Mouse (Mus musculus) heart, postnatal 25 days (tissue): ENCODE measurements around the gene R3hcc1l. TPM values are rescaled to one million over a fixed set of nuclear protein-coding genes. Genes with fewer than 3 reads are reported as not detected.

Experiments used
- DNase-seq: peaks from one replicate; pipeline ENCODE4 v3.0.0; 2022; ENCODE audit warnings: low spot score
- intact Hi-C: fragments of 180-260 bp; cut with DNase I; formaldehyde crosslinking; loops from one replicate; pipeline ENCODE4 v1.15.1; 2025
- total RNA-seq, 2 experiments: library from RNA; stranded (reverse); gene quantifications; 2 replicates each; pipeline ENCODE4 v1.2.3; 2021

R3hcc1l gene
- 10 to 100 TPM; 20.8 to 23.3 TPM for total RNA-seq

DNA sequence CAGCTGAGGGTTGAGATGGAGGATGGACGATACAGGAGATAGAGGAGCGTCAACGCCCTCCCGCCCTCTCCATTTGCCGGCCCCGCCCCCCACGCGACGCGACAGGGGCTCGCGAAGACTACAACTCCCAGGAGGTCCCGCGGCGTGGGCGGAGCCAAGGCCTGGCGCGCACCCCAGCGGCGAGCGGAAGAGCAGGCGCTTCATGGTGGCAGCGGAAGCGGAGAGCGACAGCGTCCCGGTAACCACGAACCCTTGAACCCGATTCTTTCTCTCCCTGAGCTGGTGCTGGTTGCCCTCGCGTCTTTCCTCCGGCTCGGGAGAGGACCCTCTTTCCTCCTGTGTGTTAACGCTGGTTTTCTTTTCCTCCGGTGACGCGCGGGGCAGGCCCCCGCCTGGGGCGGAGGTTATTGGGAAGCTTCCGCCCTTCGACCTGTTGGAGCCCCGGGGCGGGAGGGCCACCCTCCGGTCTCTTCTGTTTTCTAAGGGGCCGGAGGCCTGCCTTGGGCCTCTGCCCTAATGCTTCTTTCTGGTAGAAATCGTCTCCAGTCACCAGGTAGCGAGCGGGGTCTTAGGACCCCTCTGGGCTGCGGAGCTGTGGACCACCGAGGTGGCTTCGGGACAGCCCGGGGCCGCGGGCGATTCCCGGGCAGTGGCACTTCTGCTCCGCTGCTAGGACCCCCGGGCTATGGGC lies at the start of gene R3hcc1l:
Gene R3hcc1l (plus strand): TSS at position 140 of the 691 bp plus-strand sequence.
- intact Hi-C loops, result loop anchor here (5.0 kb wide), 1 partner anchor 224 kb away; no protein-coding TSS in a partner anchor

DNA sequence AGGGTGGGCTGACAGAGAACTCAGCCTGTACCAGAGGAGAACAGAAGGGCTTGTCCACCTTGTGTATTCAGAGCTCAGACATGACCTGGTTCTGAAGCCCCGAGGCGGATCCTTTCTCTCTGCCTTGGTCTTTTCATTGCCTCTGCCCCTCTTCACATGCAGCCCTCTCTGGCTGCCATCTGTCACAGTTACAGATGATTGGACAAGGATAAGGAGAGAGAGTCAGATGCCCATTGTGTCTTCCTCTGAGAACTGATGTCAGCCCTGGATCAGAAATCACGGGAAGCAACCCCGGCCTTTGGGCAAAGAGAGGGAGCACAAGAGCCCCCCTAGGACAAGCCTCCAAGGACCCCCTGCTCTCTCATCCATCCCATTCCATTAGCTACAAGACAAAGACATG lies 47.0 kb upstream of the R3hcc1l start:
- intact Hi-C loops, result no loop called here
- no peak for DNase-seq

More for the DNA sequence above, at the start of gene R3hcc1l:
- DNase-seq, result peak; percentile 91

DNA sequence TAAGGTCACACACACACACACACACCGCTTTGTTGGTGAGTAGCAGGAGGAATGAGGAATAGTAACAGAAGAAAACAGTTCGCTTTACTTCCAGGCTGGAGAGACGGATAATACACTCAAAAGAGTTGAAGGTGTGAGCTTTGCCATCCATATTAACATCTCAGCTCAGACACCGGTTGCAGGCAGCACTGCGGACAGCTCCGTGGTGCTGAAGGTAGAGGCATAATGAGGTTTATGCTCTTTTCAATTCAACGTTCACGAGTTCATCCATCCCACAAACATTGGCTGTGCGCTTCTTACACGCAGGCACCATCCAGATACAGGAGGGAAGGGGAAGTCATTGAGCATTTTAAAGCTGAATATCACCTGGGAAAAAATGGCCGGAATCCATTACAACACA lies 45.7 kb upstream of the R3hcc1l start:
- no peak for DNase-seq
- intact Hi-C loops, result no loop called here

DNA sequence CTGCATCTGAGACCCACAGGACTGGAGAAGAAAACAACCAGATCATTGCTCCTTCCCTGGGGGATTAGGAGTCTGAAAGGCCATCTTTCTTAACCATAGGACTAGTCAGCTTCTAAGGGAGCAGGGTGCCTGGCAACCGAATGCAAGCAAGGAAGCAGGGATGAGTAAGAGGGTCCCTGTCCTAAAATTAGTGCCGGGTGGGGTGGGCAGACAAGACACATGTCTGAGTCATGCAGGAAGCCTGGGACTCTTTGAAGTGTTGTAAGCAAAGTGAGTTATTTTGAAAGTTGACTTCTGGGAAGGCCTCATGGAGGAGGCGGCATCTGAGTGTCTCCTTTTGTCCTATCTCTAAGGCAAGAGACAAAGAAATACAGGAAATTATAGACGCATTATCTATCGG lies 40.8 kb upstream of the R3hcc1l start:
- intact Hi-C loops, result no loop called here
- no peak for DNase-seq

DNA sequence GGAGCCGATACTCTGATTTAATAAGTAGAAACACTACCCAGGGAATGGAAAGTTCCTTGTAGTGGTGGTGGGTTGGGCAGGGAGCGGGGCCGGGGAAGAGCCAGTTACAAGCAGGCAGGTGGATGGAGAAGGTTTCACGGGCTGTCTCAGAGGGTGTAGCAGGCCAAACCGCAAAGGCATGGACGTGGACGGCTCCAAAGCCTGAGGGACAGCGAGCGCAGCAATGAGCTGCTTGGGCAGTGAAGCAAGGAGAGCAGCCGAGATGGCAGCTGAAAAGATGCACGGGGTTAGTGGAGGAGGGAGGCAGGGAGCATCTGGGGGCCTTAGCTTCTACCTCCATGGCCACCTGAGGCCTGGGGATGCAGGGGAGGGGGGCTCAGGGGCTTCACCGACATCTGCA lies 40.3 kb upstream of the R3hcc1l start:
- intact Hi-C loops, result no loop called here

DNA sequence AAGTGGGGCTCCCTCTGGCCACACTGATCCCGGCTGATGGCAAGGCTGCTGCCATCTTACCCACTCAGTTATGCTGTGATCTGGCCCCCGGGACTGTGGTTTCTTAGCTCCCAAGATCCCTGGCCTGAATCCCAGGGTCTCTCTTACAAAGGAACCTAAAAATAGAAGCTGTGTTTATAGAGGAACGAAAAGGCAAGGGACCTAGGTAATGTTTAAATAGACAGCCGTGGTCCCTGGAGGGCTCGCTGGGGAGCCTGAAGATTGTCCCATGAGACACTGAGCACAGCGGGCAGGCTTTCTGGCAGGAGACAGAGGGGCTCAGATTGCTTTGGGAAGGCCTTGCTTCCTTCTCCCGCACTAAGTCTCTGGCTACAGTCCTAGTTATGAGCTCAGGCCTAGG lies 33.1 kb upstream of the R3hcc1l start:
- DNase-seq, result no peak
- intact Hi-C loops, result no loop called here

More for the DNA sequence above, 40.3 kb upstream of the R3hcc1l start:
- no peak for DNase-seq

DNA sequence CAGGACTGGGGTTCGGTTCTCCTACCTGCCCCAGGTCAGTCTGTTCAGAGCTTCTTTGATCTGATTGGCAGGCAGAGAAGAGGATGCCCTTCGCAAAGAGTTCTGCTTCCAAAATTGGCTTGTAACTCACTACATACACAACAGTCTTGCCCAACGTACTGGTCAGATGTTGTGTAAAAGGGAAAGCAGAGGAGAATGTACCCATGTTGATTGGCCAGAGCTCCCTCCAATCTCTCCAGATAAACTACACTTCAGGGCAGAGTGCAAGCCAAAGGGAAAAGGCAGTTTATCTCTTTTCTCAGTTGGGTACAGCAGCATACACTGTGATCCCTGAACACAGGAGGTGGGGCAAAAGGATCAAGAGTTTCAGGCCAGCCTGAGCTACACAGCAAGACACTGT lies 31.3 kb upstream of the R3hcc1l start:
- DNase-seq, result no peak
- intact Hi-C loops, result no loop called here

DNA sequence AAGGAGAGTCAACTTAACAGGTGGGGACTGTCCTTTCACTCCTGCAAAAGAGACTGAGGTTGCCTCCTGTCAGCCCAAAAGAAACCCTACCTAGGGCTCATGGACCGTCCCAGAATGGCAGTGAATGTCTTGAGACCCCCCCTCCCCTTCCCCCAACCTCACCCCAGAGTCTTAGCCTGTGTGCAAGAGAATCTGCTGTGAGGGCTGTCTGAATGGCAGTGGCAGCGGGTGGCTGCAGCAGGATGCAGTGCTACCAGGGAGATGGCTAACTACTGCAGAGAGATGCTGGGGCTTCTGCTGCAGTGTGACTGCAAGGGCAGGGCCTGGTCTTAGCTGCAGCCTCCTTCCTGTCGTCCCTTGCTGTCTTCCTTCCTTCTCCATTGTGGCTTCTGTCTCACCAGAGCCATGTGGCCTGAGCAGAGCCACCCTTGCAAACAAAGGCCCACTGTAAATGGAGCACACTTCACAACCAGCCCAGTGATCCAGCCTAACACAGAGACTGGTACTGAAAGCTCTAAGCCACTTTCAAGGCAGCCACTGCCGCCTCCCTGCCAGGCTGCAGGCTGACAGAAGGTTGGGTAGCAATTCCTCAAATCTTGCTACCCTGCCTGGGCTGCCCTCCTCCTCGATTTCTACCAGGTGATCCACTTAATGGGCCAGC lies 25.2 kb upstream of the R3hcc1l start:
- intact Hi-C loops, result no loop called here
- no peak for DNase-seq

DNA sequence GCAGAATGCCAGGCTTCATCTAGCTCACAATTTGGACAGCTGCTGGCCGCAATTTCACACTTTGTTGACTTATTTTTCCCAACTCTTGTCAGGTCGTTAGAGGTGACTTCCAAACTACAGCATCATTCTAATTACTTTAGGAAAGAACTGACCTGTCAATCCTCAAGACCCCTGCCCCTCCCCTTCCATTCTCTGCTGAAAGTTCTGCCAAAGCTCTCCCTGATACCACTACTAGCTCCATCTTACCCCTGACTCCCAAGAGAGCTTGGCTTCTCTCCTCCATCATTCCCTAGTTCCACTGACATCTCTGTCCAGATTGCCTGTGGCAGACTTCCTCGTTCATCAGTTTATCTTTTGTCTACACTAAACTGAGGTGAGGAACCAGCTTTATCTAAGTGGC lies 14.4 kb upstream of the R3hcc1l start:
- DNase-seq, result no peak
- intact Hi-C loops, result no loop called here

DNA sequence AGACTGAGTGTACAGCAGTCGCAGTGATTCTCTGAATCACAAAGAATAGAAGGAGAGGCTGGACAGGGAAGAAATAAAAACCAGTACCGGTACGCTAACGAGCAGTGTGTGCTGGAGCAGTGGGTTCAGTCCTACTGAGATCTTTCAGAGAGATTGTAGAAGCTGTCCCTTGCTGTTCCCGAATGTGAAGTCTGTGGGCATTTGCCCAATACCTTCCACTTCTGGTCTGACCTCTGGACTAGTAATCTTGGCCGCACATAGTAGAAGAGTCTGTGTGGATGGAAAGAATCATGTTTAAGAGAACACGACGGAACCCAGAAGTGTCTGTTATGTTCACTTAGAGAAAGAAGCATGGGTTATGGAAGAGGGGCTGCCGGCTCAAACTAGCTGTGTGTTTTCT lies 8.9 kb upstream of the R3hcc1l start:
- no peak for DNase-seq
- intact Hi-C loops, result no loop called here

DNA sequence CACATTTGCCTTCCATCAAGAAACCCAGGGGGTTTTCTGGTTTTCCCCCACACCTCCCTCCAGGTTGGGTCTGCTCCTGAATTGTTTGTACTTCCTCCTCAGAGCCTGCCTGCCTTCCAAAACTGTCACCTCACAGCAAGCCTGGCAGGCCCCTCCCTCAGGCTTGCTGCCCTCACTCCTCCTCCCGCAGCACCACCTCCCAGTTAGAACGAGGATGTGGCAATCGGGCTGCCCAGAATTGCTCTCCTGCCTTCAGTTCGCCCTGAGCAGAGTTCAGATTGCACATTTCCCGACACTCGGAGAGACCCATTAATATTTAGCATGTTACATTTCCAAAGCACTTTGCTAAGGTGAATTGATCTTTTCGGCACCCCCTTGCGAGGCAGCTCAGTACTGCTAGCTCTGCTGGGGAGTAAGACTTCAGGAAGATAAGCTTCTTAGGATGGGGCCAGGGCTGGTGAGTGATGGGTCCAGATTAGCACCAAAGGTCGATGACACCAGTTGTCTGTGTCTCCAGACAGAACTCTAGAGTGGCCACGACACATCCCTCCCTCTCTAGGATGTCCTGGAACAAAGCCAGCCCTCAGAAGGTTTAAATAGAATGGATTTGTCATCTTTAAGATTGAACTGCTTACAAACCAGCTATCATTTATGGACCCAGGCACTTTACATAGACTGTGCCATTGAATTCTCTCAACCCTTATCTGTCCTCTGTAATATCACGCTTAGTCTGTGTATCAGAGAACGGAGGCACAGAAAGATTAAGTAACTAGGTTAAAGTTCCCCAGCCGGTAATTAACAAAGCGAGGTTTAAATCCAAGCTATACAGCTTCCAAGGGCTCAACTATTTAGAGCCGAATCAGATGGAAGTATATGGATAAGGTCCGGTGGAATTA lies 8.0 kb upstream of the R3hcc1l start:
- intact Hi-C loops, result no loop called here
- DNase-seq, result peak; percentile 6

DNA sequence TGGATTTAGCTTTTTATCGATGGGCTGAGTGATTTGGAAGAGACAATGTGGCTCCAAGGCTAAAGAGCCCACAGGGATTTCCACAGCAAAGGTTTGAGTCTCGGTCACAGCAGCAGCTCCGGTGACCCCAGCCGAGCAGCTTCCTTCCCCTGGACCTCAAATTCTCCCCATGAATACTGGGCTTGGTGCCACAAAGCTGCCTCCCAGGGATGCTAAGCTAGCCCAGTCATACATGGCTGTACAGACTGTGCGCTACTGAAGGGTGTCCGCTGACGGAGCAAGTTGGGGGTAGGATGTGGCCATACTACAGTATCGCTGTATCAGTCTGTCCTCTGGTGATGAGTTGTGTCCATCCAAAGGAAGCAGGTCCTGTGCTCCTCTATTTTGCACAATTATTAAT lies 2.9 kb upstream of the R3hcc1l start:
- no peak for DNase-seq
- intact Hi-C loops, result loop anchor here (5.0 kb wide), 1 partner anchor 227 kb away; no protein-coding TSS in a partner anchor

DNA sequence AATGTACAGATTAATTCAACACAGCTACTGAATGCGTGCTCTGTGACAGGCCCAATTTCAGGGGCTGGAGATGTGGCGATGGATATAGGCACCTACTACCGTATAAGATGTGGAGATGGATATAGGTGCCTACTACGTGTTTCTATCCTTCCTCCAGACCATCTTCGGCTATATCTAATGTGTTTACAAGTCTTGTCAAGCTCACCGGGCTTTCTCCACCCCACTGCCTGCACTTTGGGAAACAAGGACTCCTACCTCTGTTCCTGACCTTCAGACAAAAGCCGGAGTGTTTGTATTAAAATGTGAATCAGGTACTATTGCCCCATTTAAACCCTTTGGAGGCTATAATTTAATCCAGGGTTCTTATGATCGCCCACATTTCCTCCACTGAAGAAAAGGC lies 2.4 kb upstream of the R3hcc1l start:
- intact Hi-C loops, result loop anchor here (5.0 kb wide), 1 partner anchor 226 kb away; no protein-coding TSS in a partner anchor
- DNase-seq, result no peak

DNA sequence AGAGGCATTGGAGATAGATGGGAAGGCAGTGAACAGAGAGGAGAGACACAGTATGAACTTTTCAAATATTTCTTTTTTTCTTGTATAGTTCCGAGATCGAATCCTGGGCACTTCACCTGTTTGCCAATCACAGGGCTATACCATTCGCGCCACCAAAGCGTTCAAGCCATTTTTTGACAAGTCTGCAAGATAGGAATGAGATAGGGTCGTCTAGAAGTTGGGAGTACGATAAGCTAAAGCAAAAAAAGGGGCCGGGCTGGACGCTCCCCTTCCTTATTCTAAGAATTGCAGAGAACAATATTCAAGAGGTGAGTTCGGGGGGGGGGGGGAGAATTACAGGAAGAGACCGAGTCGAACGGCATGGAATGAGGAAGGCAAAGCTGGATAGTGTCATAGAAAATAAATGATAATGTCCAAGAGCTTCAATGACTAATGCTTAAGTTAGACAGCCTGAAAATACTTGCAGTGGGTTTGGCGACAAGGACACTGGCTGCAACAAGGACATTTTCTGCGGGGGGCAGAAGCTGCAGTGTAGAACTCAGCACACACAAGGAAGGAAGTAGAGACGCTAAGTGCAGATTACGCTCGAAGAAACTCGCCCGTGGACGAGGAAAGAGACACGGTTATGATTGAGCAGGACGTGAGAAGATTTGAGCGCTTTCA lies 471 bp upstream of the R3hcc1l start:
- intact Hi-C loops, result loop anchor here (5.0 kb wide), 1 partner anchor 224 kb away; no protein-coding TSS in a partner anchor
- DNase-seq, result no peak

DNA sequence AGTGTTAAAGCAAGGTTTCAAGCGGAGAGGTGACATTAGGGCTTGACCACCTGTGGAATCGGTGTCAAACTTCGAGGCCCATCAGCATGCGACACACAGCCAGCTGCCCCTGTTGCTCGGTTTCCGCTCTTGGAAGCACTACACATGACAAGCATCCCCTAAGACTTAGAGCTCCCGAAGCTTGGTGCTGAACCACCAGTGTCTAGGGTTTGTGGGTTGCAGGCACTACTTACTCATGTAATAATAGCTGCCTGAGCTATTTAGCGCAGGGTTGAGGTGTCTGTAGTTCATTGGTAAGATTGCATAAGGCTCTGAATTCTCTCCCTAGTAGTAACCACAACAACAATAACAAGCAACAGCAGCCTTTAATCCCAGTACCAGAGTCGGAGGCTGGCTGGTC lies 1.2 kb downstream of the R3hcc1l start:
- intact Hi-C loops, result loop anchor here (5.0 kb wide), 1 partner anchor 223 kb away; no protein-coding TSS in a partner anchor
- DNase-seq, result no peak

DNA sequence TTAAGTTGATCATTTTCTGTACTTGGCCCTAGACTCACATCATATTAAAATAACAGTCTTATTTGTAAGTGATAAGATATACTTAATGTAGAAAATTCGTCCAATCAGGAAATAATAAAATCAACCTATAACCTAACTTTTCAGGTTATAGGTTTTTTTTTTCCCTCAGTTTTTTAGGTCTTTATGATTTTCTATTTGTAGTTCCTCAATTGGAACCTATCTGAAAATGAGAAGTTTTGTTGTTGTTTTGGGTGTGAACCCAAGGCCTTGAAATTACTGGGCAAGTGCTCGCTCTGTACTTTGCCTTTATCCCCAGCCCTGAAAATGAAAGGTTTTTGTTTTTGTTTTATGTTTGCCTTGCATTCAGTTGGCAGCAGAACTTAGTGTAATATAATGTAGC lies 6.1 kb downstream of the R3hcc1l start:
- intact Hi-C loops, result no loop called here
- DNase-seq, result no peak

DNA sequence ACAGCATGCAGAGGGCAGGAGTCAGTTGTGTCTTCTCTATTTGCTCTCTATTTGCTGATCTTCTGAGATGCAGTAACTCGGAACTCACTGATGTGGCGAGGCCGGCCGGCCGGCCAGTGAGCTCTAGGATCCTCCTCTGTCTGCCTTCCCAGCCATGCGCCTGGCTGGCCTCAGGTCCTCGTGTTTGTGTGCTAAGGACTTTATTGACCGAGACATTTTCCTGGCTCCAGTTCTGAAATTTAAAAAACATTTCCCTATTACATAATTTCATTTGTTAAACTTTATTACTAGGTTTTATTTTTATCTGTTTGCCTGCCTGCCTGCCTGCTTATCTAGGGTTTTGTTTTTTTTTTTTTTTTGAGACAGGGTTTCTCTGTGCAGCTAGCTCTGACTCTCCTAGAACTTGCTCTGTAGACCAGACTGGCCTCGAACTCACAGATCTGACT lies 11.5 kb downstream of the R3hcc1l start:
- intact Hi-C loops, result loop anchor here (5.0 kb wide), 1 partner anchor 37 kb away; no protein-coding TSS in a partner anchor
- peak; percentile 14 for DNase-seq

DNA sequence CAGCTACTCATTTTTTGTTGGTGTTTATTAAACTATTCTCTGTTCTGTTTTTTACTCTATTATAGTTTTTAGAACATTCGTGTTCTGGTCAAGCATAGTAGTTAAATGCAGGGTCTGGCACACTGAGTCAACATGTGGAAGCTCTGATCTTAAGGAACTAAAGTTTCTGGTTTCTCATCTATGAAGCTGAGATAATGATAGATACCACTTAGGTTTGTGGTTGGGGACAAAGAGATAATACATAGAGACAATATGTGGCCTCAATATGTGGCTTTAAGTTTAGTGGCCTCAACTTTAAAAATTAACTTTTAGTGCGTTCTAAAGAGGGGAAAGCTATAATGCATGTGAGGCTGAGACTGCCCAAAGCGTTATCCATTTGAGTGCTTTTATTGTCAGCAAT lies 15.9 kb downstream of the R3hcc1l start:
- intact Hi-C loops, result loop anchor here (5.0 kb wide), 1 partner anchor 33 kb away; no protein-coding TSS in a partner anchor
- no peak for DNase-seq

DNA sequence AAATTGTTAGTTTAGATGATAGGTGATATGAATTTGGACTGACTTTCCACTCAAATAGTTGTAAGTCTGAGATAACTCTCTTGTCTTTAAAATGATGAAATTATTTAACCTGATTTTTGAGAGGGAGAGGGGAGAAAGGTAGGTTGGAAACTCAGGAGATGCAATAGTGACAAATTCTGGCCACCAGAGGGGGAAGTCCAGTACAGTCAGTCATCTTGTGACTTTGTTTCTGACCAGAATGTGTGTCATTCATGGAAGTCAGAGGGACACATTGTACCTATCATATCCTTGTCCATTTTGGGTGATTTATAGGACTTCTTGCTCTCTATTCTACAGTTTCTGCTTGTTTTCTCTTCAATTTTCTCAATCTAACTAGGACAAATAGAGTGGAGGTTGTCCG lies 19.0 kb downstream of the R3hcc1l start:
- no peak for DNase-seq
- intact Hi-C loops, result loop anchor here (5.0 kb wide), 1 partner anchor 115 kb away; no protein-coding TSS in a partner anchor

DNA sequence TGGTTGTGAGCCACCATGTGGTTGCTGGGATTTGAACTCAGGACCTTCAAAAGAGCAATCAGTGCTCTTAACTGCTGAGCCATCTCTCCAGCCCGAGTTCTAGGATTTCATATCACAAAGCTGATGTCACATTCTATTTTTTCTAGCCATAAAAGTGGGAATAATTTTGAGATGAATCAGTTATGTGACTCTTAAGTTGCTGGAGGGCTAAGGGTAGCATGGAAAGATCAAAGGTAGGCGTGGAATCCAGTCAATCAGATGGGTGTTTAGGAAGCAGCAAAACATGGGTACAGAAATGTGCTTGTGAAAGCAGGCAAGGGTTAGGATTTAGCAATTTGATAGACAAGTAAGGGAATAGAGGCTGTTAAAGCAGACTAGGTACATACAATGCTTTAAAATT lies 20.4 kb downstream of the R3hcc1l start:
- intact Hi-C loops, result loop anchor here (5.0 kb wide), 1 partner anchor 113 kb away; no protein-coding TSS in a partner anchor
- DNase-seq, result no peak
